Comparison of ENCODE assay signal across 10 mouse cellular contexts in genomic region chr5:129590915-129591314, GRCm38 (mm10). TPM values are rescaled to one million over a fixed set of nuclear protein-coding genes. Genes with fewer than 3 reads are reported as not detected.
DNase-seq lines count a peak whose midpoint lies in the region; ATAC-seq lines count a peak whose summit lies in the region.
"Had no signal": no experiment of that assay in that cellular context is flagged by ENCODE, and none has a peak within 500 bp of the region (broad histone marks: within the 10 kb centered on the region; RNA-seq: fewer than 3 reads in every experiment).

No protein-coding gene starts in this region.

- no peaks in the 10 kb centered on the region; the same call in 1 of the 2 replicates for H3K36me3 ChIP-seq in forebrain, embryonic 15.5 days
- H3K36me3 ChIP-seq in midbrain, embryonic 16.5 days (ENCODE audit: control insufficient read depth, insufficient read depth, low read length), result no peaks in the 10 kb centered on the region

- intact Hi-C loops in heart, postnatal 36 days (cut with DNase I), result no loop called here

- no peak overlapping the region for H3K9ac ChIP-seq in forebrain, embryonic 15.5 days (replicated peaks)
- peak overlapping the region; percentile 47 for H3K9ac ChIP-seq in midbrain, embryonic 16.5 days (ENCODE audit: low read depth, low read length)

- H3K9me3 ChIP-seq in forebrain, embryonic 15.5 days, result no peaks in the 10 kb centered on the region
- no peaks in the 10 kb centered on the region for H3K9me3 ChIP-seq in midbrain, embryonic 16.5 days (replicated peaks; ENCODE audit: control insufficient read depth, low read length, poor library complexity, severe bottlenecking)

- WGBS in forebrain, embryonic 15.5 days, result 4% methylated on average over 11 of the region's 11 CpGs
- WGBS in midbrain, embryonic 16.5 days, result 4% methylated on average over 10 of the region's 11 CpGs

- peaks cover 37% of the 10 kb centered on the region for H3K4me1 ChIP-seq in forebrain, embryonic 15.5 days
- peaks cover 16% of the 10 kb centered on the region for H3K4me1 ChIP-seq in midbrain, embryonic 16.5 days (ENCODE audit: control insufficient read depth, insufficient read depth, low read length)

- H3K27ac ChIP-seq in forebrain, embryonic 15.5 days (replicated peaks), result peak overlapping the region; percentile 13; the same call in 1 of the 2 replicates
- H3K27ac ChIP-seq in midbrain, embryonic 16.5 days (ENCODE audit: low read length), result no peak overlapping the region

- peak overlapping the region; percentile 12 for H3K4me2 ChIP-seq in forebrain, embryonic 15.5 days (replicated peaks)
- peak overlapping the region; percentile 8 for H3K4me2 ChIP-seq in midbrain, embryonic 16.5 days (ENCODE audit: low read length)

- peak; percentile 49 to 64 for DNase-seq in cerebellum, adult 18-20 months
- DNase-seq in cerebellum, postnatal 10 days, result no peak
- peak; percentile 79 for DNase-seq in R1 (ENCODE audit: low read depth, low spot score)
- DNase-seq in urinary bladder, postnatal 36 days (ENCODE audit: low spot score in 2 of 2), result no peak
- no peak for DNase-seq in heart, postnatal 36 days
- no peak for DNase-seq in kidney, adult 9 months
- DNase-seq: adrenal gland, postnatal 25 days; thymus, adult 2 months had no signal

- no peak overlapping the region for H3K4me3 ChIP-seq in forebrain, embryonic 15.5 days
- H3K4me3 ChIP-seq in midbrain, embryonic 16.5 days (ENCODE audit: low read depth, low read length), result no peak overlapping the region

- 0 out of 2 replicates have a peak, but pooled peaks have one; percentile 13 for ATAC-seq in forebrain, embryonic 15.5 days (replicated peaks)
- ATAC-seq in midbrain, embryonic 16.5 days, result peak; percentile 30; the same call in 1 of the 2 replicates

- H3K27me3 ChIP-seq in forebrain, embryonic 15.5 days, result no peaks in the 10 kb centered on the region
- no peaks in the 10 kb centered on the region for H3K27me3 ChIP-seq in midbrain, embryonic 16.5 days (ENCODE audit: control insufficient read depth, insufficient read depth, low read depth, low read length)

RNA-seq across cellular contexts. Expression of gene Mmp17, which starts 6.9 kb away (rescaled TPM):
- polyA plus RNA-seq in forebrain, embryonic 15.5 days (2015; fragmentation: Nextera tagmentation; extraction: Ambion mirVana), result 17.9 and 20.2 TPM in 2 replicates
- polyA plus RNA-seq in midbrain, embryonic 16.5 days (2015; fragmentation: Nextera tagmentation; extraction: Ambion mirVana), result 11.1 and 11.7 TPM in 2 replicates
- total RNA-seq in heart, postnatal 36 days (2021), result 1 to 10 TPM; 1.2 to 1.7 TPM

Comparison
In these comparisons a context has a peak if more than half of its experiments do, and no peak if none do; other contexts are left out.
1. DNase-seq: peak in cerebellum, adult 18-20 months (2 of 2) and R1 (single experiment); none in cerebellum, postnatal 10 days (0 of 2), urinary bladder, postnatal 36 days (0 of 2), heart, postnatal 36 days (0 of 2) and kidney, adult 9 months (single experiment).